Mouse (Mus musculus) limb, embryonic 15.5 days (tissue): ENCODE measurements around the gene Mvb12a. TPM values are rescaled to one million over a fixed set of nuclear protein-coding genes. Genes with fewer than 3 reads are reported as not detected.

Source experiments
- polyA plus RNA-seq: library from polyadenylated mRNA; unstranded; fragments of >200 nt; fragmentation: Nextera tagmentation; extraction: Ambion mirVana; gene quantifications from 2 replicates; pipeline ENCODE4 v1.2.1, GENCODE M21; 2015

The Mvb12a gene
- polyA plus RNA-seq, 1 experiment from 2014 or later: 95.7 TPM

Other genes with a start within 250 kb of the Mvb12a start
- 104 and 105 TPM in 2 replicates for gene Use1, start 176.1 kb upstream of the Mvb12a start, polyA plus RNA-seq
- gene Ocel1, start 171.6 kb upstream of the Mvb12a start, polyA plus RNA-seq: 5.7 and 7.0 TPM in 2 replicates
- 40.4 and 42.9 TPM in 2 replicates for gene Nr2f6, start 161.0 kb upstream of the Mvb12a start, polyA plus RNA-seq
- 10.3 and 13.4 TPM in 2 replicates for gene Ushbp1, start 147.1 kb upstream of the Mvb12a start, polyA plus RNA-seq
- 84.9 and 90.7 TPM in 2 replicates for gene Babam1, start 146.1 kb upstream of the Mvb12a start, polyA plus RNA-seq
- gene Ankle1, start 136.9 kb upstream of the Mvb12a start, polyA plus RNA-seq: 30.2 and 30.6 TPM in 2 replicates
- 65.7 and 67.2 TPM in 2 replicates for gene Abhd8, start 79.3 kb upstream of the Mvb12a start, polyA plus RNA-seq
- gene Mrpl34, start 78.0 kb upstream of the Mvb12a start, polyA plus RNA-seq: 100 and 122 TPM in 2 replicates
- 98.4 and 107 TPM in 2 replicates for gene Dda1, start 73.7 kb upstream of the Mvb12a start, polyA plus RNA-seq
- 1.3 and 1.4 TPM in 2 replicates for gene Ano8, start 57.0 kb upstream of the Mvb12a start, polyA plus RNA-seq
- gene Gtpbp3, start 54.8 kb upstream of the Mvb12a start, polyA plus RNA-seq: 16.5 and 19.2 TPM in 2 replicates
- gene Plvap, start 31.2 kb upstream of the Mvb12a start, polyA plus RNA-seq: 56.9 and 66.3 TPM in 2 replicates
- gene Ccdc194, start 17.2 kb upstream of the Mvb12a start, polyA plus RNA-seq: 1.5 and 1.8 TPM in 2 replicates
- 33.6 and 36.4 TPM in 2 replicates for gene Bst2, start 5.5 kb upstream of the Mvb12a start, polyA plus RNA-seq
- 0.74 and 0.84 TPM in 2 replicates for gene Tmem221, start 15.9 kb downstream of the Mvb12a start, polyA plus RNA-seq
- gene Nxnl1, start 23.7 kb downstream of the Mvb12a start, polyA plus RNA-seq: 0.14 TPM in 1 of 2 replicates, not detected in the other
- gene Slc27a1, start 26.0 kb downstream of the Mvb12a start, polyA plus RNA-seq: 44.5 and 45.3 TPM in 2 replicates
- 200 and 202 TPM in 2 replicates for gene Pgls, start 49.3 kb downstream of the Mvb12a start, polyA plus RNA-seq
- 5.0 and 5.9 TPM in 2 replicates for gene Fam129c, start 54.7 kb downstream of the Mvb12a start, polyA plus RNA-seq
- 105 and 108 TPM in 2 replicates for gene Colgalt1, start 68.1 kb downstream of the Mvb12a start, polyA plus RNA-seq
- 0.69 and 0.76 TPM in 2 replicates for gene Unc13a, start 128.8 kb downstream of the Mvb12a start, polyA plus RNA-seq
- 5.3 and 6.4 TPM in 2 replicates for gene Jak3, start 133.4 kb downstream of the Mvb12a start, polyA plus RNA-seq
- 0.63 and 0.96 TPM in 2 replicates for gene Insl3, start 146.3 kb downstream of the Mvb12a start, polyA plus RNA-seq
- 1.7 and 2.6 TPM in 2 replicates for gene B3gnt3, start 158.9 kb downstream of the Mvb12a start, polyA plus RNA-seq
- 7.7 and 8.9 TPM in 2 replicates for gene Fcho1, start 182.8 kb downstream of the Mvb12a start, polyA plus RNA-seq